Mouse (Mus musculus): ENCODE measurements around the gene Fem1b.
"Not testable (repeated sequence)": the region's sequence is repeated elsewhere in the genome, so short reads cannot be mapped to it uniquely, and the experiment has no call there.

Gene Fem1b

DNA sequence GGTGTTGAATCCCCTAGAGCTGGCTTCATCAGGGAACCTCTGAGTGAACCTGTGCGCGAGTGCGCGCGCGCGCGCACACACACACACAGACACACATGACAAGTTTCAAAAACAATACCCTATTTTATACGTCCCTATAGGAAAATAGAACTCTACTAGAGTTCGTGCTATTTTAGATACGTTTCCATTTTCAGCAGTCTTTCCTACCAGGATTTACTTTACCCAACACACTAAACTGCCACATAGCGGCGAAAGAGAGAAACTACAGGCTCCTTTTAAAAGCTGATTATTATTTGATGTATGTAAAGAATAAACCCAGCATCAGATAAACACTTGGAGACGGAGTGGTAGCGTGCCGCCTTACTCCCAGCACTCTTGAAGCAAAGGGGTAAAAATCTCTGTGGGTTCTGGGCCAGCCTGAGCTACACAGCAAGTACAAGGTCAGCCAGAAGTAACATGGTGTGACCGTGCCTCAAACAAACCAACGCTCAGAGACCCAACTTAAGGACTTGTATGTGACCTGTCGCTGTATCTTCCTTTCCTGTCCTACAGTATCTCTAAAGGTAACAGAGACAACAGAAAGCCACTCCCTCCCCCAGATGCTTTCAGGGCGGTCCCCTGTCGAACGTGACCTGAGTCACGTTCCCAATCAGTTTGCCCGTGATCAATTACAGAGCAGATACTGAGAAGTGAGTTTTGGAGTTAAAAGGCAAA, 16.4 kb upstream of the Fem1b start:
- in situ Hi-C loops (cut with MseI, MboI), result no loop called here

DNA sequence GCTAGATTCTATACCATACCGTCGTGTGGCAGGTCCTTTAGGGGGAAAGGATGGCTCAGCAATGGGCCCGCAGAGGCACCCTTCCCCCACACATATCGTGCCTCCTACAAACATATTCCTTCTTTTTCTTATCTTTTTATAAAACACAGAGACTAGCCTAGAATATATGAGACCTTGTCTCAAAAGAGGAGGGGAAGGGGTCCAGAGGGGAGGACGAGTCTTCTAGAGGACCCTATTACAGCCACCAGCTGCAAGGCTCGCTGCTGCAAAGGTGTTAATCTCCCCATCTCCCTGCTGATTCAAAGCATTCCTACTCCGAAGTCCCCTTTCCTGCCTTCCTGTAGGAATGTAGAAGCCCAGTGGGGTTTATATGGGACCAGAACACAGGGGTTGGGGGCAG, 14.7 kb upstream of the Fem1b start:
- in situ Hi-C loops (cut with MseI, MboI), result no loop called here

DNA sequence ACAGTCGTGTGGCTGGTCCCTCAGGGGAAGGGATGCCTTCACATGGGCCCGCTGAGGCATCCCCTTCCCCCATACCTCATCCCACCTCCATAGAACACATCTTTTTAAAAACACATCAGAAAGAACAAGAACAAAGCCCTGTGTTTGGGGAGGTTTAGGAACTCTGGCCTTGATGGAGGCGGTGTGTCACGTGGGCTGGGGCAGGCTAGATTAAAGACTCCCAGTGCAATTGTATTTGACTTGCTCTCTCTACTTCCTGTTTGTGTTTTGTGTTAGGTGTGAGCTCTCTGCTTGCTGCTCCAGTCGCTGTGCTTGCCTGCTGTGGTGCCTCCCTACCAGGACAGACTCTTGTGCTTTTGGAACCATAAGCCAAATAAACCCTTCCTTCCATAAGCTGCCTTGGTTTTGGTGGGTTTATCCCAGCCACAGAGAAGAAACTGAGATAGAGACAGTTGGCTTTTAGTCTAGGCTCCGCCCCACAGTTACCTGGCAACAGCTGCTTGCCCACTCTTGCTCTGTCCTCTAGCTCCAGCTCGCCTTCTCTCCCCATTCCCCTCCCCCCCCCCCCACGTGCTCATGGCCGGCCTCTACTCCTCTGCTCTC, 14.2 kb upstream of the Fem1b start:
- in situ Hi-C loops (cut with MseI, MboI), result no loop called here

DNA sequence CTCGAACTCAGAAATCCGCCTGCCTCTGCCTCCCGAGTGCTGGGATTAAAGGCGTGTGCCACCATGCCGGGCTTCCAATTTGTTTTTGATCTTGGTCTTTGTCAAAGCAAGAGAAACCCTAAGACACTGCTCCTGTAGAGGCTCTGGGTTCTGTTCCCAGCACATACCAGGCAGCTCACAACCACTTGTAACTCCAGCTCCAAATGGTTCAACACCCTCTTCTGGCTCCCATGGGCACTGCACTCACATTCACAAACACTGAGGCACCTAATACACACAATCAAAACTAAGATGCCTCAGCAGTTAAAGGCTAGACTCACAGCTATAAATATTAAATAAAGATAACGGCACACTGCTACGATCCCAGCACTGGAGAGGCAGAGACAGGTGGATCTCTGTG, 10.1 kb upstream of the Fem1b start:
- in situ Hi-C loops (cut with MseI, MboI), result no loop called here

DNA sequence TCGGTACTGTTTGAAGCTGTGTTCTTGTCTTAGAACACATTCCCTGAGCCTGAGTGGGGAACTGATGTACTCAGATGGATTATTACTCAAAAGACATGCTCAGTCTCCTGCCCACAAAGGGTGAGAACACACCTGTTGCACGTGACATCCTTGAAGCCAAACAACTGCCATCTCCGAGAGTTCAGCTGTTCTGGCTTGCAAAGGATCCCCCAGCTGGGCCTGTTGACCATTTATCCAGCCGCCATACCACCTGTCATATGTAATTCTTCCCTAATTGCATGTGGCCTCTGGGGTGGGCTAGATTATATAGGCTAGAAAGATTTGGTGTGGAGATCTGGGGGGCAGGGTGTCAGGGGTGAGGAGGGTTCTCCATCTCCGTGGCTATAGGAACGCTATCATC, 9.1 kb upstream of the Fem1b start:
- in situ Hi-C loops (cut with MseI, MboI), result no loop called here

DNA sequence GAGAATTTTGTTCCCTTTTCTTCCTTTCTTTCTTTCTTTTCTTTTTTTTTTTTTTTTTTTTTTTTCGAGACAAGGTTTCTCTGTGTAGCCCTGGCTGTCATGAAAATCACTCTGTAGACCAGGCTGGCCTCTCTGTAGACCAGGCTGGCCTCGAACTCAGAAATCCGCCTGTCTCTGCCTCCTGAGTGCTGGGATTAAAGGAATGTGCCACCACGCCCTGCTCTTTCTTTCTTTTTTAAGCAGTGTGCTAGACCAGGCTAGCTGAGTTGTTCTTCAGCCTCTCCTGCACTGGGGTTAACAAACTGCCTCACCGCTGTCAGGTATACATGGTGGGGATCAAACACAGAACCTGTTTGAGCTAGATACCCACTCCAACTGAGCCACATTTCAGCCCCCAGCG, 8.2 kb upstream of the Fem1b start:
- in situ Hi-C loops (cut with MseI, MboI), result not testable (repeated sequence)

DNA sequence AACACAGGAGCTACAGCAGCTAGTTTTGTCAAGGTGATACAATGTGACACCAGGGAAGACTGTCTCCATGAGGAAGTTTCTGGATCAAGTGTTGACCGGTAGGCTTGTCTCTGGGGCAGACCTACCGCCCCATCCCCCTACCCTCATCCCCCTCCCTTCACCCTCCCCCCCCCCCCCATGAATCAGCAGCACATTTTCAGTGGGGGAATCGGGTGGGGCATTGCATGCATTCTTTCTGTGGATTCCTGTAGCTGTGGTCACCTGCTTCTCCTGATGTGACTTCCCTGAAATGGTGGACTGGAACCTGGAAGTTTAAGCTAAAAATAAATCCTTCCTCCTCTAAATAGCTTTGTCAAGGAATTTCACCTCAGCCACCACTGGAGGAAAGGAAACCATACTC, 7.8 kb upstream of the Fem1b start:
- in situ Hi-C loops (cut with MseI, MboI), result no loop called here

DNA sequence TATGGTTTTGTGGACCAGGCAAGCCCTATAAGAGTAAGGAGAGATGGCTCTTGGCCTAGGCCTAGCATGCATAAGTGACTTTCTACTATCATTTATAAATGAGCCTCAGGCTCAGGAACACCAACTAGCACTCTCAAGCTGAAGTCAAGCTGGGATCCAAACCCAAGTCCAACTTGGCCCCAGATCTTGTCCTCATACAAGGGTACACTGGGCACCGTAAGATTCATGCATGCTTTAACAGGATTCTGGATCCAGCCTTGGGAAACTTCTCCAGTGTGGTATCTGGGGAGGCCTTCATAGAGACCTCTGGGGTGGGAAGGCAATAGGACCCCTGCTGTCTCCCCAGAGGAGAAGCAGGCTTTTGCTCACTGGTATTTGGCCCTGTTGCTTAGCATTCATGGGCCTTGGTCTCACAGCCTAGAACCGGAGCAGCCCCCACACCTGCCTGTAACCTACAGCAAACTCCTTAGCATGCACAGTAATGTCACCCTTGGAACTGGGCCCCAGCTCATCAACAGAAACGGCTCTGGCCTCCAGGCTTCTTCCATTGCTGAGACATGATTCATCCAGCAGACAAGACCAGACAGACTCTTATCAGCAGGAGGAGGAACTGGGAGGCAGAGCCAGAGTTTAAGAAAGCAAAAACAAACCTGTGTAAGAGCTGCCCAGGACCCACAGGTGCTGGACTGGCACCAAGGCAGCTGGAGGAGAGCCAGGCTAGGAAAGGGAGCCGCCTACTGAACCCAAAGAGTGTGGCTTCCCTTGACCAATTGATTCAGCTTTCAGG, 6.3 kb upstream of the Fem1b start:
- in situ Hi-C loops (cut with MseI, MboI), result no loop called here

DNA sequence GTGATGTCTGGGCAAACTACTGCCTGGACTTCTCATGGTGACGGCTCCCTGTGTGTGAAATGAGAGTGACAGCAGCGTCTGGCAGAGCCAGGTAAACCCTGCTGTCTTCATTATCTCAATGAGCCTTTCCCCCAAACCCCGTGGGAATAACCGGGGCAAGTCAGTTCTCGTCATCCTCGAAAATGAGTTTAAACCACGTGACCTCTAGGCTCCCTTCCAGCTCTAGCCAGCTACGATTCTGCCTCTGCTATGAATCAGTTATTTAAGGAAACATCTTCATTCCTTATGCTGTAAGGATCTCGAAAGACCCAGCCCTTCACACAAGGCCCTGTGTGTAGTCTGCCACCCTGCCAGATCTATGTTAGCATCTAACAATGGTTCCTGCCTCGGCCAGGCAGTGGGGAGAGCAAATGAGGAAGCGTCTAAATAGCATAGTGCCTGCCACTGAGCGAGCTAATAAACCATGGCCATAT, 5.4 kb upstream of the Fem1b start:
- in situ Hi-C loops (cut with MseI, MboI), result no loop called here

DNA sequence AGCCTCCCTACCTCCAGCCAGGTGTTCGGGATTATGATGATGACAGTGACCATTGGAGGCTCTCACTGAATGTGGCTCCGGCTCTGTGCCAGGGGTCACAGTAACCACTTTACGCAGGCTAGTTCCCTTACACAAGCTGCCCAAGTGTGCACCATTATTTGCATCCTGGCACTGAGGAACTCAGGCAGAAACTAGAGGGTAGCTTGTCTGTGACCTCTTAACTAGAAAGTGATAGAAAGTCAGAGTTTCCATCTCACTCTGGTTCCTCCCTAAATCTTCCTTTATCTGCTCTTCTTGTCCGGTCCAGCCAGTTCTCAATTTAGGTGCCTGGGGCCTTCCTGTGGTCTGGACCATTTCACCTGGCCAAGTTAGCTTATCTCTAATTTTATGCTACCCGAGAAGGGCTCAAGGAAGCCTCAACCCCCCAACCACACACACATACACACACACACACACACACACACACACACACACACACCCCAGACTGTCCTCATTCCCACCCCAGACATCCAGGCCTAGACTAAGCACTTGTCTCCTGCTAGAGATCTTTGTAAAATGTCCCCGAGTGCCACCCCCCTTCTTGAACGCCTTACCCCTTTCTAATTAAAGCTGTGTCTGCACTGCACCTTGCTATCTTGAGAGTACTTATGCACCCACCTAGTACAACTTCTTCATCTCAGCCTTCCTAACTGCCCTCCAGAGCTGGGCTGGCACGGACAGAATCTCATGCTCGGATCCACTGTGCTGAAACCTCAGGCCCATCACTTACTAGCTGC, 4.8 kb upstream of the Fem1b start:
- in situ Hi-C loops (cut with MseI, MboI), result no loop called here

DNA sequence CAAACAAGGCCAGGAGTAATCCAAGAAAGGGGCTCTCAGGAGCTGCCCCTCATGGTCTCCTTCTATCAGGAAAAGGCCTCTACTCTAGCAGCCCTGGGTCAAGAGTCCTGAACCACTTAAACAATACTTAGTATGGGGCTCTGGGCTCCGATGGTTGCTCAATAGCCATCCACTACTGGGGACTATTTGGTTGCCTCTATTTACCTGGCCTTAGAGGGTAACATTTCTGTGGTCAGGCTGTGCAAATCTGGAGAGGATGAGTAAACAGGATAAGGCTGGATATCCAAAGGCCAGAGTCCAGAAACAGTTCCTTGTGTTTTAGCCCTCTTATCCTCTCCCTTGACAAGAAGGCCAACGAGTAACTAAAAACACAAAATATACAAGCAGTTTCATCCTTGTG, 3.0 kb upstream of the Fem1b start:
- in situ Hi-C loops (cut with MseI, MboI), result no loop called here

DNA sequence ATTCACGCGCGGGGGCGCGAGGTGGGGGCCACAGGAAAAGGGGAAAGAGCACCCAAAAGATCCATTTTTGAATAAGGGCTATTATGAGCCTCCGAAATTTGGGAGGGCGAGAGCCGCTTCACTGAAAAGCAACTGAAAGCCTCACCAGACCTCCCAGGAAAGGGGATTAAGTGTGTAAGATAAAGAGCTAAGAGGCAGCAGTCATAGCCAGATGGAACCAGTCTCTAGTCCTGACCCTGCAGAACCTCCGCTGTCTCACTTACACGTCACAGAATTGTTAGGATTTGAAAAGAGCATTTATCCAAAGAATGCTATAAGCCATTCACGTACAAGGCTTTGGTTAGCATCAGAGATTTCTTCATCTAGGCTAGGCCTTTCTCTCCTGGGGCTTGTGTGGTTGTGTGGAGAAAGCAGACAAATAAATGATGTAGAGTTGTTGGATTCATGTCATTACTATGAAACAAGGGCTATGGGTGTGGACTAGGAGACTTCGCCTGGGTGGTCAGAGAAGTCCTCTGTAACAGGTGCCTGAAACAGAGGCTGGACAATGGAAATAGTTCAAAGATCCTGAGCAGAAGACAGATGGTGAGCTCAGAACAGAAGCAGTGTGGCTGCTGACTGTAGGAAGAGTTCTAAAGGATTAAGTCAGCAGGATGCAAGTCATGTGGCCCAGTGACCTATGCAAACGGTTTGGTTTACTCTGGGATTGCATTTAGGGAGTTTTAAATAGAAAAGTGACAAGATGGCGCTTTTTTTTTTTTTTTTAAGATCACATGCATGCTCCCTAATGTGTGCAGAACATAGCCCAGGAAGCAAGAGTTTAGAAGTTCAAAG, 699 bp upstream of the Fem1b start:
- in situ Hi-C loops (cut with MseI, MboI), result no loop called here

DNA sequence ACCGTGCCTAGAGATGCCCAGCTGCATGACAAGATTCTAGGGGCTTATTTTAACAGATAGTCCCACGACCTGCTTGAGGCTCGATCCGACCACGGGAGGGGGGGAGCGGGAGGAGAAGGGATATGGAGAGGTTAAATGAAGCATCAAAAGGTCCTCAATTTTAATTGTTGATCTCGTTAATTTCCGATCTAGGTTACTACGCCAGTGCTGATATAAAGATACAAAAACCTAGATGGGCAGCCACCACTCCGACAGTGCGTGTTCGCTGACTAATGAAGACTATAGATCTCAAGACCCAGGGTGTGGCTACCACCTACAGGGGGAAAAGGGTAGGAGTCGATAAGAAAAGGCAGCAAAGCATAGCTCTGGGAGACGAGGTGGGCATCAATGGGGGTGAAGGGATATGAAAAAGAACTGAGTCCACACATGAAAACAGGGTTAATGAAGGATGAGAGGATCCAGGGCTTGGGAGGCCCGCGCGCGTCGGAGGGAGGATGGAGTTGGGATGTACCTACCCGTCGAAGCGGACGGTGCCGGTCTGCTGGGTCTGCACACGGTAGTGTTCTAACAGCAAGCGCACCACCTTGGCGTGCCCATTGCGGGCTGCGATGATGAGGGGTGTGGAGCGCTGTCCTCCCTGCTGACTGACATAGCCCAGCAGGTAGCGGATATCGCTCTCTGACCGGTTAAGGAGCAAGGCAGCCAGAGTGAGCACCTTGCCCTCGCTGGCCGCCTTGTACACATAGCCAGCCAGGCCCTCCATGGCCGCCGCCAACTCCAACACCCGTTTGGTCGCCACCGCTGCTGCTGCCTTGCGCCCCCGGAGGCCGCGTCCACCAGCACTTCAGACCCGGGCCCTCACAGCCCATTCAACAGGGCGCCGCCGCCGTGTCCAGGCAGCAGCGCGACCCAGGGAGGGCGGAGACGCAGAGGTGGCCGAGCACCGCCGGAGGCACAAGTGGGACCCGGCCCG, 905 bp downstream of the Fem1b start:
- in situ Hi-C loops (cut with MseI, MboI), result no loop called here

DNA sequence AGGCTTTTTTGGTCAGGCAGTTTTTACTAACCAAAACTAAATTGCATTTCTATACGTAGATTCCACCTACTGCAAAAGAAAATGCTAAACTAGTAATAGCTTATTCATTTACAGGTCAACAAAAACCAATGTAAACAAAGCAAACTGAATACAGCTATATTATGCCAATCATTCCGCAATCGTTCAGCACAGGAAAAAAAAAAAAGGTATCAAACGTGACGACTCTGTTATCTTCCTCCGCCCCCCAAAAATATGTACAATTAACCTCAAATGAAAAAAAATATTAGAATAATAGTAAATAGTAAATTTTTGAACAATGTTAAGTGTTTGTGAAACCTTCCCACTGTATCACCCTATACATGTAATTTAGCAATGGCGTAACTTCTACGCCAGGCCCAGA, 1.6 kb downstream of the Fem1b start:
- in situ Hi-C loops (cut with MseI, MboI), result no loop called here

DNA sequence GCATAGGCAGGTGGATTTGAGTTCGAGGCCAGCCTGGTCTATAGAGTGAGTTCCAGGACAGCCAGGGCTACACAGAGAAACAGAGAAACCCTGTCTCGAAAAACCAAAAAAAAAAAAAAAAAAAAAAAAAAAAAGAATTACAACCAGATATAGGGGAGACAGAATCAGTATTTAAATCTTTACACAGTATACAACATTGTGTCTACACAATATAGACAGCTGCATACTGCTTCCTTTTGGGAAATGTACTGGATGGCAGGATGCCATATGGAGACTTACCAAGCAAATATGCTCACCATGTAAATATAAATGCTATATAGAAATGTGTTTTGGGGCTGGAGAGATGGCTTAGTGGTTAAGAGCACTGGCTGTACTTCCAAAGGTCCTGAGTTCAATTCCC, 12.5 kb downstream of the Fem1b start:
- in situ Hi-C loops (cut with MseI, MboI), result not testable (repeated sequence)

DNA sequence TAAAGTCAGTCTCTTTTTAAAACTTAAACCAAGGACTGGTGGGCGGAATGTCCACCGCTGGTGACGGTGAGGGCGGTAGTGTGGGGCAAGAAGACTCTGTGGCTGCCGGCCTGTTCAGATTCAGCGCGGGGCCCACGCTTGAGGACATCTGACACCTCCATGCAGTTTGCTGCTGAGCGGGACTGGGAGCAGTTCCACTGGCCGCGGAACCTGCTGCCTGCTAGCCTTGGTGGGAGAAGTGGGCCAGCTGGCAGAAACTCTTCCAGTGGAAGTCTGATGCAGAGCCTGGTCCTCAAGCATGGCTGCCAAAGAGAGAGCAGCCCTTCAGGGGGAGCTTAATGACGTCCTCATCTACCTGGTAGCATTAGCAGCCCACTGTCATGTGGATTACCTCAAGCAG, 21.9 kb downstream of the Fem1b start:
- in situ Hi-C loops (cut with MseI, MboI), result no loop called here

DNA sequence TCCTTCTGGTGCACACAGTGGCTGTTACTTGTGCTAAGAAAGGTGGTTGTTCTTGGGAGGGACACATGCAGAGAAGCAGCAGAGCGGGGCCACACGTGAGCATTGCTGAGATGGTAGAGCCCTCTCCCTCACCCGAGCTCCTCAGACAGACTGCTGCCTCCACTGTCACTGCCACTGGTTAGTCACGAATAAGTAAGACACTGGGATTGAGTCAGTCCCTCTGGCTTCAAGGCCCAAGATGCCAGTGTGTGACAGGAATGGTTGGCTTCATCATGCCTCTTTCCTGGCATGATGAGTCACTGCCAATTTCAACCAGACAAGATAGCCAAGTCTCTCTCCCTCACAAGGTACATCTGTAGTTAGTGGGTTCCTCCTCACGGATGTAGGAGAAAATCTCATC, 25.0 kb downstream of the Fem1b start:
- in situ Hi-C loops (cut with MseI, MboI), result no loop called here

DNA sequence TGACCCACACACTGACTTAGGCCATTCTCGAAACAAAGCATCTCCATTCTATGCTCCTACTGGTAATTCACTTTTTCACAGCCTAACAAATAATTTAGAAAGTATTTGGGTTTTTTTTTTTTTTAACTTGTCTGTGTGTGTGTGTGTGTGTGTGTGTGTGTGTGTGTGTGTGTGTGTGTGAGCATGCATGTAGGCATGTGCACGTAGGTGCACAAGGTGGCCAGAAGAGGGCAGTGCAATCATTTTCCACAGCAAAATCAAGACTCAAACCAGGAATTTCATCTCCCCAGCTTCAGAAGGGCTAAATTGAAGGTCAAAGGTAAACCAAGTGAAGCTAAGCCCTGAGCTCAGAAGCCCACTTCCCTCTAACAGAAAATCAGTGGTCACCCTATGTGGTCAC, 27.5 kb downstream of the Fem1b start:
- in situ Hi-C loops (cut with MseI, MboI), result no loop called here

DNA sequence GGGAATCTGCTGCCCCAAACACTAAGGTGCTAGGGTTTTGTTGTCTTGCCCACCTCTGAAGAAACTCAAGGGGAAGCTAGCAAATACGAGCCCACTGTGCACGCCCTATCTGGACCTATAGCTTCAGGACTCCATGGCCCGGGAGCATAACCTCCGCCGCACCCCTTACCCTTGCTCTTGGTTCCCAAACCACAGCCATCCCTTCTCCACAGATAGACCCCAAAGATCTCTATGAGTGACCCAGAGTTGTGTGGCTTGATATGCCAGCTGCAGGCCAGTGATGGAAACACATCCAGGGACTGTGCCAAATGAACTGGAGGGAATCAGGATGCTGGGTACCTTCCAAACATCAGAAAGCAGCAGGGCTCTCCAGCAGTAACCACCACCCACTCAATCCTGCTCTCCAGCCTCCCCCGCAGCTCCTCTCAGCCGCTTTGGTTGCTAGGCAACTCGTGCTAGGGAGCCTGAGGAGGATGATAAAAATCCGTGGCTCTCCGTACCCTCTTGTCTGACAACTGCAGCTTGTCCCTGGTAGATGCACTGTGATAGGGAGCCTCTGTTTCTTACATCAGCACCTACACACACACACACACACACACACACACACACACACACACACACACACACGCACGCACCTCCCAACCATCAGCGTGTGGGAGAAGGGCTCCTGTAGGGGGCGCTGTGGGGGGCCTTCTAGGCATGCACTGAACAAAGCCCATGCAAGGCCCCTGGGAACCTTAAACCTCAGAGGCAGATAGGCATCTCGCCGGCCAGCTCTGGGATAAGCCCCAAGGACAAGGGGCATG, 28.6 kb downstream of the Fem1b start:
- in situ Hi-C loops (cut with MseI, MboI), result no loop called here
